Mouse (Mus musculus) thymus, adult 2 months (tissue): ENCODE data around the gene Depdc5.

Source experiments
- CTCF ChIP-seq: fragments of 200-500 bp; IDR thresholded peaks from 2 replicates; pipeline ENCODE4 v1.5.1; 2012; ENCODE audit warnings: mild to moderate bottlenecking, control low read depth, low read length, moderate library complexity, borderline replicate concordance; ENCODE audit not compliant: control insufficient read depth, poor library complexity, insufficient read depth; ENCODE audit errors: extremely low read depth
- POLR2A ChIP-seq: fragments of 200-500 bp; IDR thresholded peaks from 2 replicates; pipeline ENCODE4 v1.6.1; 2012; ENCODE audit warnings: mild to moderate bottlenecking, low read length, control low read depth, moderate library complexity; ENCODE audit not compliant: control insufficient read depth, poor library complexity, insufficient read depth; ENCODE audit errors: extremely low read depth

DNA sequence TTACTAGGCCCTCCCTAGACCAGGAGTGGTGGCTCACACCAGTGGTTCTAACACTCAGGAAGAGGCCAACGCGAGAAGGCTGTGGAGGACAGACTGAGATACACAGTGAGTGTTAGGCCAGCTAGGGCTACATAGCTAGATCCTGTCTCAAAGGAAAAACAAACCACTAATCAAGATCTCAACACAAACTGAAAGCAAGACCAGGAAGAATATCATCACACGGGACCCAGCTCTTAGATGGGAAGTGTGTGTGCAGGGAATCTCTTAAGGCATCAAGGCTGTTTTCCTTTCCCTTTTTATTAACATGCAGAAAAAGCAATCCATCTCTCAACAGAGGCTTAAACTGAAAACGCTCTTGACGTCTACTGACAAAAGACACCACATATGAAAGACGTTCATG lies 11.5 kb upstream of the Depdc5 start:
- TF ChIP-seq CTCF (no peak), POLR2A (no peak)
